Mouse (Mus musculus): ENCODE data around the gene Slc39a11.

The Slc39a11 gene

GRCm38 (mm10) chr11:113617132-113617911 is 32.6 kb downstream of the Slc39a11 start:
- in situ Hi-C loops (cut with MboI; ENCODE audit: low pct_unique_long_range_greater_than_20kb in 1 of 2, low sequenced_read_pairs in 2 of 2, unreplicated experiment in 1 of 2), result no loop called here

- in situ Hi-C loops (cut with MboI; ENCODE audit: low pct_unique_long_range_greater_than_20kb in 1 of 2, low sequenced_read_pairs in 2 of 2, unreplicated experiment in 1 of 2), result no loop called here
Observed at GRCm38 (mm10) chr11:113614476-113614875, 35.4 kb downstream of the Slc39a11 start.

- in situ Hi-C loops (cut with MboI; ENCODE audit: low pct_unique_long_range_greater_than_20kb in 1 of 2, low sequenced_read_pairs in 2 of 2, unreplicated experiment in 1 of 2), result no loop called here
Observed at GRCm38 (mm10) chr11:113611664-113612611, 37.9 kb downstream of the Slc39a11 start.

- in situ Hi-C loops (cut with MboI; ENCODE audit: low pct_unique_long_range_greater_than_20kb in 1 of 2, low sequenced_read_pairs in 2 of 2, unreplicated experiment in 1 of 2), result no loop called here
Observed at GRCm38 (mm10) chr11:113611112-113611646, 38.7 kb downstream of the Slc39a11 start.

- in situ Hi-C loops (cut with MboI; ENCODE audit: low pct_unique_long_range_greater_than_20kb in 1 of 2, low sequenced_read_pairs in 2 of 2, unreplicated experiment in 1 of 2), result no loop called here
Observed at GRCm38 (mm10) chr11:113610266-113610665, 39.6 kb downstream of the Slc39a11 start.

- in situ Hi-C loops (cut with MboI; ENCODE audit: low pct_unique_long_range_greater_than_20kb in 1 of 2, low sequenced_read_pairs in 2 of 2, unreplicated experiment in 1 of 2), result loop anchor here (10.0 kb wide), 1 partner anchor 105 kb away; no protein-coding TSS in a partner anchor
Observed at GRCm38 (mm10) chr11:113609581-113609980, 40.3 kb downstream of the Slc39a11 start.

GRCm38 (mm10) chr11:113607556-113607955 is 42.3 kb downstream of the Slc39a11 start:
- in situ Hi-C loops (cut with MboI; ENCODE audit: low pct_unique_long_range_greater_than_20kb in 1 of 2, low sequenced_read_pairs in 2 of 2, unreplicated experiment in 1 of 2), result loop anchor here (10.0 kb wide), 1 partner anchor 103 kb away; no protein-coding TSS in a partner anchor

- in situ Hi-C loops (cut with MboI; ENCODE audit: low pct_unique_long_range_greater_than_20kb in 1 of 2, low sequenced_read_pairs in 2 of 2, unreplicated experiment in 1 of 2), result loop anchor here (10.0 kb wide), 1 partner anchor 97 kb away; no protein-coding TSS in a partner anchor
Observed at GRCm38 (mm10) chr11:113601616-113602343, 48.1 kb downstream of the Slc39a11 start.

- in situ Hi-C loops (cut with MboI; ENCODE audit: low pct_unique_long_range_greater_than_20kb in 1 of 2, low sequenced_read_pairs in 2 of 2, unreplicated experiment in 1 of 2), result loop anchor here (10.0 kb wide), 1 partner anchor 96 kb away; no protein-coding TSS in a partner anchor
Observed at GRCm38 (mm10) chr11:113600526-113601245, 49.2 kb downstream of the Slc39a11 start.

- in situ Hi-C loops (cut with MboI; ENCODE audit: low pct_unique_long_range_greater_than_20kb in 1 of 2, low sequenced_read_pairs in 2 of 2, unreplicated experiment in 1 of 2), result no loop called here
Observed at GRCm38 (mm10) chr11:113597632-113598031, 52.2 kb downstream of the Slc39a11 start.

- in situ Hi-C loops (cut with MboI; ENCODE audit: low pct_unique_long_range_greater_than_20kb in 1 of 2, low sequenced_read_pairs in 2 of 2, unreplicated experiment in 1 of 2), result no loop called here
Observed at GRCm38 (mm10) chr11:113595144-113595543, 54.7 kb downstream of the Slc39a11 start.

GRCm38 (mm10) chr11:113588936-113589335 is 60.9 kb downstream of the Slc39a11 start:
- in situ Hi-C loops (cut with MboI; ENCODE audit: low pct_unique_long_range_greater_than_20kb in 1 of 2, low sequenced_read_pairs in 2 of 2, unreplicated experiment in 1 of 2), result no loop called here

GRCm38 (mm10) chr11:113586423-113586822 is 63.5 kb downstream of the Slc39a11 start:
- in situ Hi-C loops (cut with MboI; ENCODE audit: low pct_unique_long_range_greater_than_20kb in 1 of 2, low sequenced_read_pairs in 2 of 2, unreplicated experiment in 1 of 2), result no loop called here

GRCm38 (mm10) chr11:113583879-113584661 is 65.8 kb downstream of the Slc39a11 start:
- in situ Hi-C loops (cut with MboI; ENCODE audit: low pct_unique_long_range_greater_than_20kb in 1 of 2, low sequenced_read_pairs in 2 of 2, unreplicated experiment in 1 of 2), result no loop called here

- in situ Hi-C loops (cut with MboI; ENCODE audit: low pct_unique_long_range_greater_than_20kb in 1 of 2, low sequenced_read_pairs in 2 of 2, unreplicated experiment in 1 of 2), result no loop called here
Observed at GRCm38 (mm10) chr11:113577221-113577620, 72.7 kb downstream of the Slc39a11 start.

- in situ Hi-C loops (cut with MboI; ENCODE audit: low pct_unique_long_range_greater_than_20kb in 1 of 2, low sequenced_read_pairs in 2 of 2, unreplicated experiment in 1 of 2), result loop anchor here in 1 of 2 experiments (25.0 kb wide), 1 partner anchor 785 kb away; the partner anchor contains the start of gene Sox9
Observed at GRCm38 (mm10) chr11:113572641-113573040, 77.2 kb downstream of the Slc39a11 start.

- in situ Hi-C loops (cut with MboI; ENCODE audit: low pct_unique_long_range_greater_than_20kb in 1 of 2, low sequenced_read_pairs in 2 of 2, unreplicated experiment in 1 of 2), result loop anchor here in 1 of 2 experiments (25.0 kb wide), 1 partner anchor 784 kb away; the partner anchor contains the start of gene Sox9
Observed at GRCm38 (mm10) chr11:113571616-113572015, 78.3 kb downstream of the Slc39a11 start.
